Mouse (Mus musculus) limb, embryonic 12.5 days (tissue): ENCODE measurements at regions not wholly inside any gene's neighbourhood (a gene's known extent, or its start where the extent isn't known, plus 50 kb on each side); places are given as distances from the start of the nearest gene placed in this dataset.
A peak's percentile ranks its signal among the peaks of the same experiment; 100 is the strongest.
"Not testable (repeated sequence)": the region's sequence is repeated elsewhere in the genome, so short reads cannot be mapped to it uniquely, and the experiment has no call there.

Source experiments
- ATAC-seq: fragments of 200-750 bp; cut with Nextera tagmentation; 2 replicates; pipeline ENCODE4 v1.8.0; 2017; ENCODE audit warnings: low read depth, moderate TSS enrichment; ENCODE audit not compliant: insufficient number of reproducible peaks, insufficient read depth, low FRiP score, low TSS enrichment
- H3K27ac ChIP-seq: fragments of 300-500 bp; sonication (generic); 2 replicates; pipeline ENCODE4 v1.5.1; 2016; ENCODE audit warnings: mild to moderate bottlenecking, moderate library complexity
- H3K27me3 ChIP-seq: fragments of 300-500 bp; sonication (generic); 2 replicates; pipeline ENCODE4 v1.6.1; 2016; ENCODE audit warnings: mild to moderate bottlenecking, moderate library complexity
- H3K36me3 ChIP-seq: fragments of 300-500 bp; sonication (generic); 2 replicates; pipeline ENCODE4 v1.6.1; 2016; ENCODE audit warnings: mild to moderate bottlenecking, moderate library complexity
- H3K4me1 ChIP-seq: fragments of 300-500 bp; sonication (generic); replicated peaks from 2 replicates; pipeline ENCODE4 v1.6.1; 2016
- H3K4me2 ChIP-seq: fragments of 300-500 bp; sonication (generic); 2 replicates; pipeline ENCODE4 v1.6.1; 2016; ENCODE audit warnings: mild to moderate bottlenecking, moderate library complexity
- H3K4me3 ChIP-seq: fragments of 300-500 bp; sonication (generic); replicated peaks from 2 replicates; pipeline ENCODE4 v1.5.1; 2016; ENCODE audit warnings: mild to moderate bottlenecking
- H3K9ac ChIP-seq: fragments of 300-500 bp; sonication (generic); replicated peaks from 2 replicates; pipeline ENCODE4 v1.6.1; 2016; ENCODE audit warnings: mild to moderate bottlenecking, moderate library complexity
- H3K9me3 ChIP-seq: fragments of 300-500 bp; sonication (generic); 2 replicates; pipeline ENCODE4 v1.6.1; 2016; ENCODE audit warnings: mild to moderate bottlenecking, moderate library complexity
- whole genome bisulfite sequencing: fragments of 180-500 bp; shearing (Covaris S2); methylation state at CpG from one replicate; pipeline ENCODE4 v1.1.7; 2016; 5-methylcytosine and 5-hydroxymethylcytosine counted together

GRCm38 (mm10) chr14:104410730-104411129 lies 57.1 kb downstream of the Pou4f1 start:
- 23% methylated on average over 2 of the region's 2 CpGs for WGBS
- Histone ChIP-seq H3K9me3 (no peaks in the 10 kb centered on the region), H3K36me3 (no peaks in the 10 kb centered on the region), H3K27ac (no peak overlapping the region), H3K4me1 (no peaks in the 10 kb centered on the region), H3K9ac (no peak overlapping the region), H3K4me3 (no peak overlapping the region), H3K4me2 (no peak overlapping the region), H3K27me3 (no peaks in the 10 kb centered on the region)
- ATAC-seq: no peak

- Histone ChIP-seq H3K9ac (no peak overlapping the region), H3K4me1 (no peaks in the 10 kb centered on the region), H3K27me3 (no peaks in the 10 kb centered on the region), H3K4me2 (no peak overlapping the region), H3K4me3 (no peak overlapping the region), H3K27ac (no peak overlapping the region), H3K36me3 (no peaks in the 10 kb centered on the region), H3K9me3 (no peaks in the 10 kb centered on the region)
- ATAC-seq: no peak
- WGBS: 13% methylated on average over 6 of the region's 6 CpGs
These were observed 57.5 kb downstream of the Pou4f1 start for GRCm38 (mm10) chr14:104410292-104410691.

- WGBS: 71% methylated on average over 3 of the region's 3 CpGs
- no peak overlapping the region for H3K4me2 ChIP-seq
- H3K9me3 ChIP-seq: no peaks in the 10 kb centered on the region
- no peak overlapping the region for H3K27ac ChIP-seq
- no peak for ATAC-seq
- H3K9ac ChIP-seq: no peak overlapping the region
- H3K27me3 ChIP-seq: no peaks in the 10 kb centered on the region
- H3K4me3 ChIP-seq: no peak overlapping the region
- H3K4me1 ChIP-seq: no peaks in the 10 kb centered on the region
- H3K36me3 ChIP-seq: no peaks in the 10 kb centered on the region
These were observed 61.7 kb downstream of the Pou4f1 start for GRCm38 (mm10) chr14:104406062-104406461.

GRCm38 (mm10) chr14:104389297-104390071 lies 78.3 kb downstream of the Pou4f1 start:
- Histone ChIP-seq H3K9ac (no peak overlapping the region), H3K9me3 (no peaks in the 10 kb centered on the region), H3K4me1 (no peaks in the 10 kb centered on the region), H3K4me2 (no peak overlapping the region), H3K36me3 (no peaks in the 10 kb centered on the region), H3K27ac (no peak overlapping the region), H3K27me3 (no peaks in the 10 kb centered on the region), H3K4me3 (no peak overlapping the region)
- no peak for ATAC-seq
- WGBS: 89% methylated on average over 8 of the region's 8 CpGs

- Histone ChIP-seq H3K27ac (no peak overlapping the region), H3K9ac (no peak overlapping the region), H3K27me3 (no peaks in the 10 kb centered on the region), H3K9me3 (no peaks in the 10 kb centered on the region), H3K36me3 (no peaks in the 10 kb centered on the region), H3K4me3 (no peak overlapping the region), H3K4me1 (no peaks in the 10 kb centered on the region), H3K4me2 (no peak overlapping the region)
- 63% methylated on average over 2 of the region's 2 CpGs for WGBS
- no peak for ATAC-seq
These were observed 78.9 kb downstream of the Pou4f1 start for GRCm38 (mm10) chr14:104388879-104389278.

GRCm38 (mm10) chr14:104380986-104381385 lies 86.8 kb downstream of the Pou4f1 start:
- Histone ChIP-seq H3K27me3 (no peaks in the 10 kb centered on the region), H3K9ac (no peak overlapping the region), H3K4me2 (no peak overlapping the region), H3K36me3 (no peaks in the 10 kb centered on the region), H3K4me1 (no peaks in the 10 kb centered on the region), H3K27ac (no peak overlapping the region), H3K9me3 (no peaks in the 10 kb centered on the region), H3K4me3 (no peak overlapping the region)
- ATAC-seq: peak; percentile 26; the same call in 1 of the 2 replicates
- WGBS: 58% methylated on average over 5 of the region's 5 CpGs

- Histone ChIP-seq H3K36me3 (no peaks in the 10 kb centered on the region), H3K27me3 (no peaks in the 10 kb centered on the region), H3K4me3 (no peak overlapping the region), H3K9ac (no peak overlapping the region), H3K9me3 (no peaks in the 10 kb centered on the region), H3K27ac (no peak overlapping the region), H3K4me1 (no peaks in the 10 kb centered on the region), H3K4me2 (no peak overlapping the region)
- 59% methylated on average over 7 of the region's 7 CpGs for WGBS
- no peak for ATAC-seq
These were observed 95.0 kb downstream of the Pou4f1 start for GRCm38 (mm10) chr14:104372776-104373175.

GRCm38 (mm10) chr14:104356636-104357035 lies 111.2 kb downstream of the Pou4f1 start:
- 88% methylated on average over 1 of the region's 1 CpGs for WGBS
- Histone ChIP-seq H3K4me2 (no peak overlapping the region), H3K4me1 (no peaks in the 10 kb centered on the region), H3K4me3 (no peak overlapping the region), H3K27ac (no peak overlapping the region), H3K9me3 (no peaks in the 10 kb centered on the region), H3K9ac (no peak overlapping the region), H3K36me3 (no peaks in the 10 kb centered on the region), H3K27me3 (no peaks in the 10 kb centered on the region)
- ATAC-seq: no peak

- not testable (repeated sequence) for H3K27ac ChIP-seq, H3K4me2 ChIP-seq, H3K4me1 ChIP-seq, H3K9me3 ChIP-seq, ATAC-seq, H3K27me3 ChIP-seq, H3K4me3 ChIP-seq, H3K36me3 ChIP-seq, H3K9ac ChIP-seq
- WGBS: 97% methylated on average over 15 of the region's 15 CpGs
These were observed 131.0 kb downstream of the Pou4f1 start for GRCm38 (mm10) chr14:104336783-104337182.

- Histone ChIP-seq H3K27me3 (no peaks in the 10 kb centered on the region), H3K4me1 (no peaks in the 10 kb centered on the region), H3K36me3 (no peaks in the 10 kb centered on the region), H3K9me3 (no peaks in the 10 kb centered on the region), H3K27ac (no peak overlapping the region), H3K4me3 (no peak overlapping the region), H3K4me2 (no peak overlapping the region), H3K9ac (no peak overlapping the region)
- 69% methylated on average over 10 of the region's 10 CpGs for WGBS
- ATAC-seq: no peak
These were observed 141.7 kb downstream of the Pou4f1 start for GRCm38 (mm10) chr14:104326089-104326488.

- Histone ChIP-seq H3K9me3 (no peaks in the 10 kb centered on the region), H3K4me1 (peaks cover 13% of the 10 kb centered on the region), H3K27me3 (no peaks in the 10 kb centered on the region), H3K4me3 (no peak overlapping the region), H3K36me3 (no peaks in the 10 kb centered on the region), H3K4me2 (no peak overlapping the region), H3K27ac (no peak overlapping the region), H3K9ac (no peak overlapping the region)
- WGBS: 70% methylated on average over 5 of the region's 5 CpGs
- no peak for ATAC-seq
These were observed 167.7 kb downstream of the Pou4f1 start for GRCm38 (mm10) chr14:104300141-104300540.

- H3K4me3 ChIP-seq: no peak overlapping the region
- no peaks in the 10 kb centered on the region for H3K36me3 ChIP-seq
- peaks cover 13% of the 10 kb centered on the region for H3K4me1 ChIP-seq
- no peaks in the 10 kb centered on the region for H3K27me3 ChIP-seq
- no peaks in the 10 kb centered on the region for H3K9me3 ChIP-seq
- peak; percentile 85; the same call in 1 of the 2 replicates for ATAC-seq
- WGBS: 26% methylated on average over 4 of the region's 4 CpGs
- no peak overlapping the region for H3K9ac ChIP-seq
- H3K4me2 ChIP-seq: no peak overlapping the region
- no peak overlapping the region for H3K27ac ChIP-seq
These were observed 169.5 kb downstream of the Pou4f1 start for GRCm38 (mm10) chr14:104298312-104298711.
